ENCODE assay signal across 14 mouse cellular contexts in genomic region chr15:86244380-86244779, GRCm38 (mm10).
"Had no signal": no experiment of that assay in that cellular context is flagged by ENCODE, and none has a peak within 500 bp of the region (broad histone marks: within the 10 kb centered on the region; RNA-seq: fewer than 3 reads in every experiment).

No protein-coding gene starts in this region.

- ATAC-seq: hindbrain, postnatal 0 days; intestine, embryonic 16.5 days; liver, embryonic 12.5 days had no signal

- H3K4me1 ChIP-seq: heart, embryonic 13.5 days; heart, embryonic 15.5 days; hindbrain, embryonic 13.5 days; hindbrain, embryonic 15.5 days; kidney, embryonic 15.5 days; limb, embryonic 13.5 days; limb, embryonic 15.5 days; liver, embryonic 12.5 days had no signal

- H3K4me3 ChIP-seq: heart, adult 2 months; heart, embryonic 13.5 days; heart, embryonic 15.5 days; hindbrain, embryonic 13.5 days; hindbrain, embryonic 15.5 days; kidney, embryonic 15.5 days; limb, embryonic 13.5 days; limb, embryonic 15.5 days; liver, embryonic 12.5 days had no signal

- H3K27ac ChIP-seq: heart, adult 2 months; heart, embryonic 13.5 days; heart, embryonic 15.5 days; hindbrain, embryonic 13.5 days; hindbrain, embryonic 15.5 days; hindbrain, postnatal 0 days; kidney, embryonic 15.5 days; kidney, postnatal 0 days; limb, embryonic 13.5 days; limb, embryonic 15.5 days; liver, embryonic 12.5 days; liver, embryonic 14.5 days had no signal

- DNase-seq: heart, adult 11 months had no signal
